Mouse (Mus musculus) hindlimb bud, embryonic 11.5 days (tissue): ENCODE results near the gene Mars.
"Not testable (repeated sequence)": the region's sequence is repeated elsewhere in the genome, so short reads cannot be mapped to it uniquely, and the experiment has no call there.

Experiments
- DNase-seq: peaks from one replicate; pipeline ENCODE4 v3.0.0-alpha.2; 2012; ENCODE audit warnings: low read depth, low spot score; ENCODE audit errors: extremely low spot score

Mars gene

GRCm38 (mm10) chr10:127337536-127338099 lies 26.0 kb upstream of the Mars start:
- no peak for DNase-seq

GRCm38 (mm10) chr10:127336952-127337351 lies 25.4 kb upstream of the Mars start:
- DNase-seq, result no peak

GRCm38 (mm10) chr10:127335271-127335670 lies 23.7 kb upstream of the Mars start:
- no peak for DNase-seq

- no peak for DNase-seq
Measured at GRCm38 (mm10) chr10:127333152-127333551, 21.6 kb upstream of the Mars start.

- DNase-seq, result no peak
Measured at GRCm38 (mm10) chr10:127332211-127332874, 20.8 kb upstream of the Mars start.

- DNase-seq, result no peak
Measured at GRCm38 (mm10) chr10:127330212-127330611, 18.6 kb upstream of the Mars start.

- no peak for DNase-seq
Measured at GRCm38 (mm10) chr10:127327461-127328145, 16.0 kb upstream of the Mars start.

- no peak for DNase-seq
Measured at GRCm38 (mm10) chr10:127326828-127327227, 15.2 kb upstream of the Mars start.

- no peak for DNase-seq
Measured at GRCm38 (mm10) chr10:127326017-127326801, 14.6 kb upstream of the Mars start.

- DNase-seq, result no peak
Measured at GRCm38 (mm10) chr10:127325454-127326016, 13.9 kb upstream of the Mars start.

- no peak for DNase-seq
Measured at GRCm38 (mm10) chr10:127324495-127324894, 12.9 kb upstream of the Mars start.

GRCm38 (mm10) chr10:127323131-127323855 lies 11.7 kb upstream of the Mars start:
- DNase-seq, result no peak

GRCm38 (mm10) chr10:127322669-127323068 lies 11.1 kb upstream of the Mars start:
- DNase-seq, result no peak

GRCm38 (mm10) chr10:127322178-127322577 lies 10.6 kb upstream of the Mars start:
- no peak for DNase-seq

GRCm38 (mm10) chr10:127321621-127322020 lies 10.0 kb upstream of the Mars start, which contains the start of gene Arhgap9:
Gene Arhgap9, plus strand, starts transcription at chr10:127321964.
- no peak for DNase-seq

GRCm38 (mm10) chr10:127319969-127320368 lies 8.4 kb upstream of the Mars start:
- no peak for DNase-seq

GRCm38 (mm10) chr10:127318009-127318408 lies 6.4 kb upstream of the Mars start:
- no peak for DNase-seq

GRCm38 (mm10) chr10:127317277-127317676 lies 5.7 kb upstream of the Mars start:
- DNase-seq, result no peak

- not testable (repeated sequence) for DNase-seq
Measured at GRCm38 (mm10) chr10:127314950-127315349, 3.4 kb upstream of the Mars start.

- DNase-seq, result not testable (repeated sequence)
Measured at GRCm38 (mm10) chr10:127313516-127313915, 1.9 kb upstream of the Mars start.
